Mouse (Mus musculus) midbrain, embryonic 11.5 days (tissue): ENCODE measurements around the gene Cdk18. TPM values are rescaled to one million over a fixed set of nuclear protein-coding genes. Genes with fewer than 3 reads are reported as not detected.

Experiments used
- ATAC-seq: fragments of 200-750 bp; cut with Nextera tagmentation; 2 replicates; pipeline ENCODE4 v1.8.0; 2017; ENCODE audit warnings: moderate TSS enrichment, moderate library complexity; ENCODE audit not compliant: low FRiP score
- DNase-seq: peaks from one replicate; pipeline ENCODE4 v3.0.0; 2015; ENCODE audit warnings: low spot score; ENCODE audit errors: missing footprints
- H3K27ac ChIP-seq: fragments of 300-500 bp; sonication (generic); 2 replicates; pipeline ENCODE4 v1.5.1; 2014; ENCODE audit warnings: low read depth, low read length
- H3K27me3 ChIP-seq: fragments of 300-500 bp; sonication (generic); 2 replicates; pipeline ENCODE4 v1.6.1; 2014; ENCODE audit warnings: mild to moderate bottlenecking, low read length, moderate library complexity, mixed read lengths; ENCODE audit not compliant: control insufficient read depth, insufficient read depth
- H3K36me3 ChIP-seq: fragments of 300-500 bp; sonication (generic); 2 replicates; pipeline ENCODE4 v1.6.1; 2014; ENCODE audit warnings: mild to moderate bottlenecking, low read length, moderate library complexity, mixed read lengths; ENCODE audit not compliant: control insufficient read depth, insufficient read depth
- H3K4me1 ChIP-seq: fragments of 300-500 bp; sonication (generic); 2 replicates; pipeline ENCODE4 v1.6.1; 2014; ENCODE audit warnings: low read length; ENCODE audit not compliant: control insufficient read depth, insufficient read depth
- H3K4me2 ChIP-seq: fragments of 300-500 bp; sonication (generic); 2 replicates; pipeline ENCODE4 v1.6.1; 2014; ENCODE audit warnings: mild to moderate bottlenecking, moderate library complexity
- H3K4me3 ChIP-seq: fragments of 300-500 bp; sonication (generic); 2 replicates; pipeline ENCODE4 v1.5.1; 2014; ENCODE audit warnings: low read depth, low read length
- H3K9ac ChIP-seq: fragments of 300-500 bp; sonication (generic); 2 replicates; pipeline ENCODE4 v1.6.1; 2014; ENCODE audit warnings: low read length
- H3K9me3 ChIP-seq: fragments of 300-500 bp; sonication (generic); 2 replicates; pipeline ENCODE4 v1.6.1; 2016; ENCODE audit warnings: low read length; ENCODE audit not compliant: control insufficient read depth
- WGBS: fragments of 180-500 bp; shearing (Covaris S2); extraction: QIAGEN DNeasy Blood & Tissue Kit; methylation state at CpG from one replicate; pipeline ENCODE4 v1.1.7; 2014; 5-methylcytosine and 5-hydroxymethylcytosine counted together
- polyA plus RNA-seq: library from polyadenylated mRNA; unstranded; fragments of >200 nt; fragmentation: Nextera tagmentation; extraction: Ambion mirVana; gene quantifications from 2 replicates; pipeline ENCODE4 v1.2.1, GENCODE M21; 2014

The Cdk18 gene
- polyA plus RNA-seq = 0.14 and 0.19 TPM in 2 replicates

DNA sequence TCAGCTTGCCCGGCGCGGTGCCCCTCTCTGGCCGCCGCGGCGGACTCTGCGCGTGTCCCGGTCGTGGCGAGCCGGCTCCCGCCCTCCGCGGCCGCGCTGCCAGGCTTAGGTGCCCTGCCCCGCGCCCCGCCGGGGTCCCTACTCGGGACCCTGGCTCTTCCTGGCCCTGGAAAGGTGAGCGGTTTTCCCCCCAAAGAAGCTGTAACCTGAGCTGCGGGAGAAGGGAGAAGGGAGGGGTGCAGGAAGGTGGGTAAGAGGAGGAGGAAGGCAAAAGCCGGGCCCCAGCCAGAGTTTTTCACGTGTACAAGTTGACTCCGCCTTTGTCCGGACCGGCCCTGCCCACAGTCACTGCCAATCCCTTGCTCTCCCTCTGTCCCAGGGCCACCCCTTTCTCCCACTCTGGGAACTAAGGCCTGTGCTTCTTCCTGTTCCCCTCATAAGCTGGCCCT, at the start of gene Cdk18:
Gene Cdk18 (minus strand): TSS at position 269 of the 449 bp plus-strand sequence.
- H3K27ac ChIP-seq = no peak within 1 kb of the TSS
- ATAC-seq (peak; percentile 22; the same call in 1 of the 2 replicates), DNase-seq (peak; percentile 89)
- H3K36me3 ChIP-seq = no peaks in the 10 kb centered on the region
- WGBS = under 1% methylated on average over 30 of the region's 30 CpGs
- peaks cover 19% of the 10 kb centered on the region for H3K27me3 ChIP-seq
- no peaks in the 10 kb centered on the region for H3K9me3 ChIP-seq
- H3K4me3 ChIP-seq = peak within 1 kb of the TSS; percentile 42
- peak within 1 kb of the TSS; percentile 60 for H3K9ac ChIP-seq
- H3K4me2 ChIP-seq = peak within 1 kb of the TSS; percentile 94
- peaks cover 10% of the 10 kb centered on the region for H3K4me1 ChIP-seq

DNA sequence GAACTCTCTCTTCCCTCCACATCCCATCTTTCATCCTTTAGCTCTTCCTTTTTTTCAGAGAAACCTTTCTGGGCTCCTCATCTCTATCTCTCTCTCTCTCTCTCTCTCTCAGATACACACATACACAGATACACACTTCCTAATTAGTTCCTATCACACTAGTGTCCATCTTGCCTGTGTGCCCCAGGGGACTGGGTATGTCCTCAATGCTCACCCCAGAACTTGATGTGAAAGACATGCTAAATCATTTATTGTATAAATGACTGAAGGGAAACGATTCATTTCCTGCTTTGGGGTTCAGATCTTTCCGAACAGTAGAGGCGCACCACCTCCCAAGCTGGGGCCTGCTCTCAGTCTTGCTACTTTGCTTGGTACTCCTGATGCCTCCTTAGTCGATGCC, 49.7 kb upstream of the Cdk18 start:
- Histone ChIP-seq H3K36me3 (no peaks in the 10 kb centered on the region), H3K4me3 (no peak overlapping the region), H3K4me2 (peak overlapping the region; percentile 76), H3K9ac (no peak overlapping the region; the same call in 1 of the 2 replicates), H3K27me3 (no peaks in the 10 kb centered on the region; the same call in 1 of the 2 replicates), H3K27ac (peak overlapping the region; percentile 100; the same call in 1 of the 2 replicates), H3K4me1 (peaks cover 34% of the 10 kb centered on the region), H3K9me3 (no peaks in the 10 kb centered on the region)
- 48% methylated on average over 4 of the region's 4 CpGs for WGBS
- DNase-seq (peak; percentile 91), ATAC-seq (no peak)

DNA sequence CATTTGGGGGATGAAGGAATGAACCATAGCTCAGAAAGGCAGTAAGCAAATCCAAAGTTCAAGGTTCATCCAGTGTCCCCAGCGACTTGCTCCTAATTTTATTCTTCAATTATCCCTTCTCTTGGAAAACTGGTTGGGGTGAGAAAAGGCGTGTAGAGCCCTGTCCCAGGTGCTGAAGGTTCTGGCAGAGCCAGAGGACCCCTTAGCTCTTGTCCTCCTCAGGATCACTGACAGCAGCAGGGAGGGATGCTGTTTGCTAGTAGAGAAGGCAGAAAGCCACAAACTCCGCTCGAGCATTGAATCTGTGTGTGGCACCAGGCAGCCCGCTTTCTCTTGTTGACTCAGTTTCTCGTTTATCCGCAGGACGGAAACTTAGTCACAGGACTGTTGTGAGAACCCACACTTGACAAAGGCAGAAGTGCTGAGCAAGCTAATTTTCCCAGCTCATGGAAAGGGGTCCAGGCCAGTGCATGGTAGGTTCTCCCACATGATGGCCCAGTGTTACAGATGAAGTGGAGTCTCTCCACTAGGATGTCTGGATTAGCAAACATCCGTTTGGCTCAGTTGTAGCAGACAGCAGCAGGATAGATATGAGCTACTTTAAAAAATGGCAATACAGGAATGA, 49.1 kb upstream of the Cdk18 start:
- Histone ChIP-seq H3K9ac (no peak overlapping the region), H3K9me3 (no peaks in the 10 kb centered on the region), H3K4me1 (peaks cover 27% of the 10 kb centered on the region), H3K4me3 (no peak overlapping the region), H3K4me2 (no peak overlapping the region), H3K27me3 (no peaks in the 10 kb centered on the region; the same call in 1 of the 2 replicates), H3K36me3 (no peaks in the 10 kb centered on the region), H3K27ac (no peak overlapping the region)
- ATAC-seq = no peak
- 49% methylated on average over 9 of the region's 9 CpGs for WGBS
- DNase-seq = no peak

DNA sequence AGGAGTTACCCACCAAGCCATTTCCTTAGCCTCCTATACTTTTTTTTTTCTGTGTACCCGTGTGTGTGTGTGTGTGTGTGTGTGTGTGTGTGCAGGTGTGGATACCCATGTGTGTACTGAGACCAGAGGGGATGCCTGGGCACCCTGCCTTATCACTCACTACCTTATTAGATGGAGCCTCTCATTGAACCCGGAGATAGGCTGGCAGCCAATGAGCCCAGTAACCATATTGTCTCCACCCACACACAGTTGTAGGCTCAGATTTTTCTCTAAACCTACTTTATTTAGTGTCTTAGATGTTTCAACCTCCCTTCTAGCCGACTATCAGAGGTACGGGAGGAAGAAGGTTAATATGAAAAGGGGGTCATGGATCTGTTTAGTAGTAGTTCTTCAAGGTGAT, 46.8 kb upstream of the Cdk18 start:
- ATAC-seq (no peak), DNase-seq (no peak)
- no peaks in the 10 kb centered on the region for H3K36me3 ChIP-seq
- H3K4me1 ChIP-seq = peaks cover 14% of the 10 kb centered on the region
- no peak overlapping the region for H3K27ac ChIP-seq
- H3K4me3 ChIP-seq = no peak overlapping the region
- WGBS = 84% methylated on average over 4 of the region's 4 CpGs
- no peaks in the 10 kb centered on the region for H3K9me3 ChIP-seq
- H3K4me2 ChIP-seq = no peak overlapping the region
- no peak overlapping the region for H3K9ac ChIP-seq
- H3K27me3 ChIP-seq = no peaks in the 10 kb centered on the region; the same call in 1 of the 2 replicates

DNA sequence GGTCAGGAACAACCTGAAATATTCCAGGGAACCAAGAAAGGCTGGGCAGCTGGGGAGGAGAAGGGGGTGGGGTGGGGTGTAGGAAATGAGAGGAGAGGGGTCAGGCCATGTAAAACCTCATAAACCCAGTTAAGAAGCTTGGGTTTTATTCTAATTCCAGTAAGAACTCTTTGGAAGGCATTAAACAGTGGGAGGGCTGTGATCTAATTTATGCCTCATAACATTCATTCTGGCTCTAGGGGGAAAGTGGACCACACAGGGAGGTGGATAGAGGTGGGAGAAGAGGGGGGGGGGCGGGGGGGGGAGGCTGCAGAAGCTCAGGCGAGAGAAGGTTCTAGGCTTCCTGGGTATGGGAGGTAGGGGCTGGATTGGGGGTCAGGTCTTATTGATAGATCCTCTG, 32.1 kb upstream of the Cdk18 start:
- no peaks in the 10 kb centered on the region for H3K27me3 ChIP-seq
- no peaks in the 10 kb centered on the region for H3K9me3 ChIP-seq
- DNase-seq (no peak), ATAC-seq (no peak)
- H3K4me2 ChIP-seq = no peak overlapping the region
- no peak overlapping the region for H3K27ac ChIP-seq
- H3K36me3 ChIP-seq = no peaks in the 10 kb centered on the region
- H3K4me3 ChIP-seq = no peak overlapping the region
- peaks cover 10% of the 10 kb centered on the region for H3K4me1 ChIP-seq
- 17% methylated on average over 2 of the region's 2 CpGs for WGBS
- H3K9ac ChIP-seq = no peak overlapping the region

DNA sequence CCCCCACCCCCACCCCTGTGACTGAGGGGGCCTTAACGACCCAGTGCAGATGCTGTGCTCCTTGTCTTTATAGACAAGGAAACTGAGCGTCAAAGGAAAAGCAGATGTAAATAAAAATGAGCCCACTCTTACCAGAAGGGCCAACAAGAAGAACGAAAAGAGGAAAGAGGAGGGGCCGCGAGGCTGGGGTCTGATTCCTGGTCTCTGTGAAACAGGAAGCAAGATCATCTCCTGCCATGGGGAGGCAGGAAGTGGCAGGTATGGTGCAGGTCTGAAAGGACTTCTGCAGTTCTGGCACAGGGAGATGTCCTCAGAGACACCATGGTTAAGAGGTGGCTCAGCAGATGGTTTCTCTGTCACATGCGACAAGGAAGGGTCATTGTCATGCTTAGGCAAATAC, 31.2 kb upstream of the Cdk18 start:
- no peaks in the 10 kb centered on the region for H3K36me3 ChIP-seq
- H3K27me3 ChIP-seq = no peaks in the 10 kb centered on the region
- no peaks in the 10 kb centered on the region for H3K9me3 ChIP-seq
- 57% methylated on average over 6 of the region's 6 CpGs for WGBS
- no peak overlapping the region for H3K27ac ChIP-seq
- DNase-seq (no peak), ATAC-seq (no peak)
- H3K4me1 ChIP-seq = peaks cover 10% of the 10 kb centered on the region
- no peak overlapping the region for H3K4me2 ChIP-seq
- H3K4me3 ChIP-seq = no peak overlapping the region
- H3K9ac ChIP-seq = no peak overlapping the region

DNA sequence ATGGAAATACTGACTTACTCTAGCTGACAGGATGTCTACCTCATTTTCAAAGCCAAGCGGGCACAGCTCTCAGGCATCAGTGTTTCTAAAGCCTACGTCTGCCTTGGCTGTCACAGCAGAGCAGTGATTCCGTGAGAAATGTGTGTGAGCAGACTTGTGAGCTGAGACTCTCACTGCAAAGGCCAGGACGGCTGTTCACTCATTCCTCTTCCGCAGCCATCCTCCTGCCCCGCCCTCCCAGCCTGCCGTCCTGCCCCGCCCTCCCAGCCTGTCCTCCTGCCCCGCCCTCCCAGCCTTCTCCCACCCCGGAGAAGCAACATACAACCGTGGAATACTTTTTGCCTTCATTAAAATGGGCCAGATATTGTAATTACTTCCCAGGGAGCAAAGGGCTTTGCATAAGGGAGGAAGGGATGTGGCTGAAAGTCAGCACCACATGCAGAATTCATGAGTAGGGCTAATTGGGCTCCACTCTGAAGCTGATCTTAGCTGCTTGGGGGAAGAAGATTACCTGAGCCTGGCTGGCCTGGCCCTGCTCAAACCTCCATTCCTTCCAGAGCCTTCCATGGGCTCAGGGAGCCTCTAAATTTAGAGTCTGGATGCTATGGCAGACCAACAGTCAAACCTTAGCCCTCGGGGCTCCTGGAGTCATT, 28.8 kb upstream of the Cdk18 start:
- H3K4me2 ChIP-seq = peak overlapping the region; percentile 38
- H3K27ac ChIP-seq = no peak overlapping the region
- H3K9ac ChIP-seq = peak overlapping the region; percentile 18; the same call in 1 of the 2 replicates
- peak; percentile 88 for DNase-seq
- H3K27me3 ChIP-seq = no peaks in the 10 kb centered on the region
- 8% methylated on average over 12 of the region's 12 CpGs for WGBS
- H3K36me3 ChIP-seq = no peaks in the 10 kb centered on the region
- ATAC-seq = peak; percentile 67
- no peaks in the 10 kb centered on the region for H3K9me3 ChIP-seq
- 0 out of 2 replicates have a peak overlapping the region, but pooled peaks have one; percentile 5 for H3K4me3 ChIP-seq
- peaks cover 13% of the 10 kb centered on the region for H3K4me1 ChIP-seq

DNA sequence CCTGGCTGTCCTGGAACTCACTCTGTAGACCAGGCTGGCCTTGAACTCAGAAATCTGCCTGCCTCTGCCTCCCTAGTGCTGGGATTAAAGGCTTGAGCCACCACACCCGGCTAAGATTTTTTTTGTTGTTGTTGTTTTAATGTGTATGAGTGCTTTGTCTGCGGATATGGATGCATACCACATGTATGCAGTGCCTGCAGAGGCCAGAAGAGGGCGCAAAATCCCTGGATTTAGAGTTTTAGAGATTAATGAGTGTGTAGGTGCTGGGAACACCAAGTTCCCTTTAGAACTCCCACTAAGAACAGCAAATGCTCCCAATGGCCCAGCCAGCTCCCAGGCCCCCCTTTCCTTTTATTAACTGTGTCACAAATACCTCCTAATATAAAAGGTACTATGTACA, 26.4 kb upstream of the Cdk18 start:
- no peak for ATAC-seq
- Histone ChIP-seq H3K27ac (no peak overlapping the region), H3K9ac (no peak overlapping the region), H3K4me1 (peaks cover 10% of the 10 kb centered on the region), H3K4me2 (no peak overlapping the region), H3K27me3 (no peaks in the 10 kb centered on the region), H3K9me3 (no peaks in the 10 kb centered on the region), H3K4me3 (no peak overlapping the region), H3K36me3 (no peaks in the 10 kb centered on the region)
- 54% methylated on average over 3 of the region's 3 CpGs for WGBS
- no peak for DNase-seq

DNA sequence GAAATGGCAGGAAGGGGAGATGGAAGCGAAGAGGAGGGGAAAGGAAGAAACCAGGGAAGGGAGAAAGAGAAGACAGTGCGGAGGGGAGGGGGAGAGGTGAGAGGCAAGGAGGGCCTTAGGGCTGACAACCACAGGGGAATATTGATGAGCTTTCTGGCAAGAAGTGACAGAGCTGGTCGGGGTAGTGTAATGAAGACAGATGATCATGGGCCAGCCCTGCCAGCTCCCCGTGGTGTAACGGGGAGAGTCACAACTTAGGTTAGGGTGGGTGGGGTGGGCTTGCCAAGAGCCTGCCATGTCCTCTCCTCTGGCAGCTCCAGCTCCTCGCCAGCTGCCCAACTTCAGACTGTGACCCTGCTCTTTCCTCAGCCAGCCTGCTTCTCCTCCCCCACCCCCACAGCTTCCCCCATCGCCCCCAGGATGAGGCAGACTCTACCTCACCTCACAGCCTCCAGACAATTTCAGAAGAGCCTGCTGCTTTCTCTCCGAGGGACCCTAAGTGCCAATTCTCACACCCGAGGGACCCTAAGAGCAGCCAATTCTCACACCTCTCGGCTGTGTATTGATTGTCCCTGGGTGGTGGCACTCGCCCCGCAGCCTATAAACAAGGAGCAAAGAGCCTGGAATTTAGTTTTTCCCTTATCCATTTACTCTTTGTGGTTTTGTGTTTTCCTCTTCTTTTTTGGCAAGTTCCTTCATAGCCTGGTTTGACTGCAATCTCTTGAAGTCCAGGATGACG, 25.5 kb upstream of the Cdk18 start:
- no peak for ATAC-seq
- peaks cover 17% of the 10 kb centered on the region for H3K4me1 ChIP-seq

More for the DNA sequence above, 25.5 kb upstream of the Cdk18 start:
- Histone ChIP-seq H3K9ac (no peak overlapping the region), H3K9me3 (no peaks in the 10 kb centered on the region), H3K4me2 (no peak overlapping the region), H3K27ac (no peak overlapping the region), H3K4me3 (no peak overlapping the region), H3K36me3 (no peaks in the 10 kb centered on the region), H3K27me3 (no peaks in the 10 kb centered on the region)
- no peak for DNase-seq
- 50% methylated on average over 13 of the region's 13 CpGs for WGBS
